Mouse (Mus musculus): ENCODE measurements around the gene Mvb12b. TPM values are rescaled to one million over a fixed set of nuclear protein-coding genes. Genes with fewer than 3 reads are reported as not detected.

Gene Mvb12b
- polyA plus RNA-seq, 1 experiment from 2014 or later: 56.9 TPM

- H3K9me3 ChIP-seq (replicated peaks; ENCODE audit: control insufficient read depth, low read length, poor library complexity, severe bottlenecking): no peaks in the 10 kb centered on the region
- WGBS: 57% methylated on average over 6 of the region's 6 CpGs
- peak; percentile 4; the same call in 1 of the 2 replicates for ATAC-seq
- H3K4me1 ChIP-seq (ENCODE audit: control insufficient read depth, insufficient read depth, low read length): peaks cover 71% of the 10 kb centered on the region
- peak overlapping the region; percentile 94 for H3K27ac ChIP-seq (ENCODE audit: low read length)
- H3K36me3 ChIP-seq (ENCODE audit: control insufficient read depth, insufficient read depth, low read length): peaks cover 13% of the 10 kb centered on the region
- H3K27me3 ChIP-seq (ENCODE audit: control insufficient read depth, insufficient read depth, low read depth, low read length): no peaks in the 10 kb centered on the region
- no peak overlapping the region for H3K4me3 ChIP-seq (ENCODE audit: low read depth, low read length)
- peak overlapping the region; percentile 3; the same call in 1 of the 2 replicates for H3K9ac ChIP-seq (ENCODE audit: low read depth, low read length)
- no peak overlapping the region for H3K4me2 ChIP-seq (ENCODE audit: low read length)
Observed at GRCm38 (mm10) chr2:33877663-33878360, 9.9 kb downstream of the Mvb12b start.

- Histone ChIP-seq H3K4me1 (ENCODE audit: control insufficient read depth, insufficient read depth, low read length) (peaks cover 66% of the 10 kb centered on the region), H3K9ac (ENCODE audit: low read depth, low read length) (peak overlapping the region; percentile 50), H3K27me3 (ENCODE audit: control insufficient read depth, insufficient read depth, low read depth, low read length) (no peaks in the 10 kb centered on the region), H3K4me3 (ENCODE audit: low read depth, low read length) (peak overlapping the region; percentile 16; the same call in 1 of the 2 replicates), H3K27ac (ENCODE audit: low read length) (peak overlapping the region; percentile 94), H3K4me2 (ENCODE audit: low read length) (peak overlapping the region; percentile 46), H3K36me3 (ENCODE audit: control insufficient read depth, insufficient read depth, low read length) (peaks cover 24% of the 10 kb centered on the region), H3K9me3 (replicated peaks; ENCODE audit: control insufficient read depth, low read length, poor library complexity, severe bottlenecking) (no peaks in the 10 kb centered on the region)
- WGBS: 5% methylated on average over 25 of the region's 25 CpGs
- peak; percentile 87 for ATAC-seq
Observed at GRCm38 (mm10) chr2:33876529-33877290, 11.0 kb downstream of the Mvb12b start.

GRCm38 (mm10) chr2:33875594-33875993 lies 12.2 kb downstream of the Mvb12b start:
- H3K27me3 ChIP-seq (ENCODE audit: control insufficient read depth, insufficient read depth, low read depth, low read length): no peaks in the 10 kb centered on the region
- H3K4me1 ChIP-seq (ENCODE audit: control insufficient read depth, insufficient read depth, low read length): peaks cover 57% of the 10 kb centered on the region
- 63% methylated on average over 12 of the region's 12 CpGs for WGBS
- H3K27ac ChIP-seq (ENCODE audit: low read length): peak overlapping the region; percentile 94
- peaks cover 26% of the 10 kb centered on the region for H3K36me3 ChIP-seq (ENCODE audit: control insufficient read depth, insufficient read depth, low read length)
- ATAC-seq: no peak
- peak overlapping the region; percentile 45 for H3K9ac ChIP-seq (ENCODE audit: low read depth, low read length)
- no peak overlapping the region for H3K4me3 ChIP-seq (ENCODE audit: low read depth, low read length)
- H3K9me3 ChIP-seq (replicated peaks; ENCODE audit: control insufficient read depth, low read length, poor library complexity, severe bottlenecking): no peaks in the 10 kb centered on the region
- no peak overlapping the region for H3K4me2 ChIP-seq (ENCODE audit: low read length)

GRCm38 (mm10) chr2:33874856-33875576 lies 12.7 kb downstream of the Mvb12b start:
- H3K4me1 ChIP-seq (ENCODE audit: control insufficient read depth, insufficient read depth, low read length): peaks cover 55% of the 10 kb centered on the region
- H3K9ac ChIP-seq (ENCODE audit: low read depth, low read length): peak overlapping the region; percentile 45

GRCm38 (mm10) chr2:33874367-33874766 lies 13.4 kb downstream of the Mvb12b start:
- Histone ChIP-seq H3K27me3 (ENCODE audit: control insufficient read depth, insufficient read depth, low read depth, low read length) (no peaks in the 10 kb centered on the region), H3K9ac (ENCODE audit: low read depth, low read length) (no peak overlapping the region), H3K4me2 (ENCODE audit: low read length) (no peak overlapping the region), H3K27ac (ENCODE audit: low read length) (no peak overlapping the region; the same call in 1 of the 2 replicates), H3K4me1 (ENCODE audit: control insufficient read depth, insufficient read depth, low read length) (peaks cover 50% of the 10 kb centered on the region), H3K4me3 (ENCODE audit: low read depth, low read length) (no peak overlapping the region), H3K36me3 (ENCODE audit: control insufficient read depth, insufficient read depth, low read length) (peaks cover 26% of the 10 kb centered on the region), H3K9me3 (replicated peaks; ENCODE audit: control insufficient read depth, low read length, poor library complexity, severe bottlenecking) (no peaks in the 10 kb centered on the region)
- ATAC-seq: no peak
- 93% methylated on average over 5 of the region's 5 CpGs for WGBS

More at GRCm38 (mm10) chr2:33874856-33875576, 12.7 kb downstream of the Mvb12b start:
- WGBS: 52% methylated on average over 10 of the region's 10 CpGs
- no peak for ATAC-seq
- Histone ChIP-seq H3K9me3 (replicated peaks; ENCODE audit: control insufficient read depth, low read length, poor library complexity, severe bottlenecking) (no peaks in the 10 kb centered on the region), H3K4me3 (ENCODE audit: low read depth, low read length) (no peak overlapping the region), H3K27ac (ENCODE audit: low read length) (peak overlapping the region; percentile 94), H3K4me2 (ENCODE audit: low read length) (no peak overlapping the region), H3K27me3 (ENCODE audit: control insufficient read depth, insufficient read depth, low read depth, low read length) (no peaks in the 10 kb centered on the region), H3K36me3 (ENCODE audit: control insufficient read depth, insufficient read depth, low read length) (peaks cover 26% of the 10 kb centered on the region)

DNA sequence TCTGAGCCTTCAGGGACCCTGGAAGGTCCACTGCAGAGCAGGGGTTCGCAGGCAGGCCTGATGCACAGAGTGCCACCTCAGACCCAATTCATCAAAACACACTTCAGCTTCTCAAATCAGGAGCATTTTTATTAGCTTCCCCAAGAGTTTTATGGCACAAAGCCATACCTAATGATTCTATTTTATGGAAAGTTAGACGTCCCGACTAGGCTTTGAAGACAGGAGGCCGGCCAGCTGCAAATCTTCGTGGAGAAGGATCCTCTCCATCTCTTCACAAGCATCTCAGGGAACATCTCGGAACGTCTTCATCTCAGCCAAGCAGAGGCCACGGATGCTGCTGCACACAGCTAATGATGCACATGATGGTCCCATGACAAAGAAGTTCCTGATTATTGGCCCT lies 14.2 kb downstream of the Mvb12b start:
- Histone ChIP-seq H3K9me3 (replicated peaks; ENCODE audit: control insufficient read depth, low read length, poor library complexity, severe bottlenecking) (no peaks in the 10 kb centered on the region), H3K4me1 (ENCODE audit: control insufficient read depth, insufficient read depth, low read length) (peaks cover 42% of the 10 kb centered on the region), H3K9ac (ENCODE audit: low read depth, low read length) (no peak overlapping the region), H3K27me3 (ENCODE audit: control insufficient read depth, insufficient read depth, low read depth, low read length) (no peaks in the 10 kb centered on the region), H3K36me3 (ENCODE audit: control insufficient read depth, insufficient read depth, low read length) (peaks cover 26% of the 10 kb centered on the region), H3K4me2 (ENCODE audit: low read length) (no peak overlapping the region), H3K4me3 (ENCODE audit: low read depth, low read length) (no peak overlapping the region), H3K27ac (ENCODE audit: low read length) (no peak overlapping the region)
- ATAC-seq: no peak
- 93% methylated on average over 8 of the region's 8 CpGs for WGBS

DNA sequence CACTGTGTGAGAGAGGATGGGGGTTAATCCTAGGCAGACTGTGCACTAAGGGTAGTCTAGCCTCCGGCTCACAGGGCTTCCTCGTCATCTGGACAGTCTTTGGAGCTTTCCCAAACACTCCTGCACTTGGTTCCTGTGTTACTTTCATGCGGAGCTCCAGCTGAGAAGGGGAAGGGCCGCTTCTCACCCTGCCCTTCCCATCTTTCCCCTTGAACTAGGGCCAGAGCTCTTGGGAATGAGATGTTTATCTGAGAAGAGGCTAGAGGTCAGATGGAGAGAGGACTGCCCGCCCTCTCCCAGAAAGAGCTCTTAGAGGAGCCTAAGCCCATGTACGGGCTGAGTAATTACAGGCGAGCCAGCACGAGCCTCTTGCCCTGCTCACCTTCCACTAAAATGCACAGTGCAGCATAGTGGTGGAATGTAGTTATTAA lies 14.9 kb downstream of the Mvb12b start:
- WGBS: 78% methylated on average over 8 of the region's 8 CpGs
- no peak overlapping the region for H3K4me3 ChIP-seq (ENCODE audit: low read depth, low read length)
- no peaks in the 10 kb centered on the region for H3K27me3 ChIP-seq (ENCODE audit: control insufficient read depth, insufficient read depth, low read depth, low read length)
- no peak for ATAC-seq
- peaks cover 39% of the 10 kb centered on the region for H3K4me1 ChIP-seq (ENCODE audit: control insufficient read depth, insufficient read depth, low read length)
- H3K27ac ChIP-seq (ENCODE audit: low read length): no peak overlapping the region
- H3K9me3 ChIP-seq (replicated peaks; ENCODE audit: control insufficient read depth, low read length, poor library complexity, severe bottlenecking): no peaks in the 10 kb centered on the region
- peaks cover 26% of the 10 kb centered on the region for H3K36me3 ChIP-seq (ENCODE audit: control insufficient read depth, insufficient read depth, low read length)
- H3K9ac ChIP-seq (ENCODE audit: low read depth, low read length): no peak overlapping the region
- no peak overlapping the region for H3K4me2 ChIP-seq (ENCODE audit: low read length)

GRCm38 (mm10) chr2:33871181-33871520 lies 16.6 kb downstream of the Mvb12b start:
- WGBS: 66% methylated on average over 4 of the region's 4 CpGs
- H3K9me3 ChIP-seq (replicated peaks; ENCODE audit: control insufficient read depth, low read length, poor library complexity, severe bottlenecking): no peaks in the 10 kb centered on the region
- peaks cover 26% of the 10 kb centered on the region for H3K36me3 ChIP-seq (ENCODE audit: control insufficient read depth, insufficient read depth, low read length)
- no peak for ATAC-seq
- H3K27ac ChIP-seq (ENCODE audit: low read length): peak overlapping the region; percentile 60
- peaks cover 22% of the 10 kb centered on the region for H3K4me1 ChIP-seq (ENCODE audit: control insufficient read depth, insufficient read depth, low read length)
- no peaks in the 10 kb centered on the region for H3K27me3 ChIP-seq (ENCODE audit: control insufficient read depth, insufficient read depth, low read depth, low read length)
- no peak overlapping the region for H3K9ac ChIP-seq (ENCODE audit: low read depth, low read length)
- H3K4me3 ChIP-seq (ENCODE audit: low read depth, low read length): no peak overlapping the region
- no peak overlapping the region for H3K4me2 ChIP-seq (ENCODE audit: low read length)
